Mouse (Mus musculus) kidney, adult 9 months (tissue): ENCODE measurements at regions not wholly inside any gene's neighbourhood (a gene's known extent, or its start where the extent isn't known, plus 50 kb on each side); places are given as distances from the start of the nearest gene placed in this dataset.

Experiments
- DNase-seq: peaks from one replicate; pipeline ENCODE4 v3.0.0; 2022

- peak; percentile 50 for DNase-seq
Measured at GRCm38 (mm10) chr13:91370441-91370840, 89.6 kb upstream of the Ssbp2 start.

- peak; percentile 98 for DNase-seq
Measured at GRCm38 (mm10) chr13:91370886-91371595, 89.0 kb upstream of the Ssbp2 start.

GRCm38 (mm10) chr13:91371596-91371987 is 88.5 kb upstream of the Ssbp2 start:
- DNase-seq, result no peak

- DNase-seq, result no peak
Measured at GRCm38 (mm10) chr13:91372130-91372875, 87.8 kb upstream of the Ssbp2 start.

GRCm38 (mm10) chr13:91374141-91374540 is 85.9 kb upstream of the Ssbp2 start:
- DNase-seq, result peak; percentile 80

GRCm38 (mm10) chr13:91376556-91376955 is 83.5 kb upstream of the Ssbp2 start:
- no peak for DNase-seq

GRCm38 (mm10) chr13:91377428-91377827 is 82.7 kb upstream of the Ssbp2 start:
- DNase-seq, result no peak

GRCm38 (mm10) chr13:91377972-91378371 is 82.1 kb upstream of the Ssbp2 start:
- no peak for DNase-seq

- DNase-seq, result no peak
Measured at GRCm38 (mm10) chr13:91385393-91385792, 74.7 kb upstream of the Ssbp2 start.

GRCm38 (mm10) chr13:91387913-91388312 is 72.2 kb upstream of the Ssbp2 start:
- no peak for DNase-seq

GRCm38 (mm10) chr13:91403632-91404031 is 56.5 kb upstream of the Ssbp2 start:
- no peak for DNase-seq

GRCm38 (mm10) chr13:91405027-91405426 is 55.1 kb upstream of the Ssbp2 start:
- no peak for DNase-seq

- no peak for DNase-seq
Measured at GRCm38 (mm10) chr13:91410116-91410515, 50.0 kb upstream of the Ssbp2 start.
